Mouse (Mus musculus): ENCODE measurements around the gene Cemip2. TPM values are rescaled to one million over a fixed set of nuclear protein-coding genes. Genes with fewer than 3 reads are reported as not detected.

Gene Cemip2
- polyA plus RNA-seq, 1 experiment from 2014 or later = 38.5 TPM

DNA sequence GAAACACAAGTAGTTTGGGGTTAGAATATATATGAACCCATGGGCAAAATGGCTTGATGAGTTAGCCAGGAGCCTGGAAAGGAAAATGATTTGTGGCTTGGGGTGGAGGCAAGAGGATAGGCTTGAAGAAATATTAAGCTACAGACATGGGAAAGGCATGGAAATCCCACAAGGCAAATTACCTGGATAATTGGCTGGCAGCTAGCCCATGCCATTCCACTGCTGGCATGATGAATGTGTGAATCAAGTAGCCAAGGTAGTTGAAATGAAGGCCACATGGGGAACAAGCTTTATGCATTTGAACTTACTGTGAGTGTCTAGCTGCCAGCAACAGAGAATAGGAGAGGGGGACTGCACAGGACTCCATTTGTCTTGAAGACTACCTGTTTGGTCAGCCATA is 16.5 kb upstream of the Cemip2 start:
- ATAC-seq (ENCODE audit: low read depth) = no peak
- Histone ChIP-seq H3K4me3 (no peak overlapping the region), H3K4me1 (replicated peaks) (no peaks in the 10 kb centered on the region), H3K9me3 (no peaks in the 10 kb centered on the region), H3K9ac (no peak overlapping the region), H3K27ac (replicated peaks) (no peak overlapping the region), H3K27me3 (no peaks in the 10 kb centered on the region), H3K36me3 (no peaks in the 10 kb centered on the region), H3K4me2 (no peak overlapping the region)

DNA sequence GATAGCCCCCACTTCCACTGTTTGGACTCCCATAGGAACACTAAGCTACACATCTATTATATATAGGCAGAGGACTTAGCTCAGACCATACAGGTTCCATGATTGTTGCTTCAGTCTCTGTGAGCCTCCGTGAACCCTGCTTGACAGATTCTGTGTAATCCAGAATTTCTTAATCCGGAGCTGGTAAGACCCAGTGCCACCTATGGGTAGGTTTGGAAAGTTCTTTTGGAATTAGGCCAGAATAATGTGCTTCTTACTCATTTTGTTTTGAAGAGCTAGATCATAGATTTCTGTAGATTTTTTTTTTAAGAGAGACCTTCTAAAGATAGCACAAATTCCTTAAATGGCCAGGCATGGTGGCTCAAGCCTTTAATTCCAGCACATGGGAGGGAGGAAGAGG is 14.1 kb upstream of the Cemip2 start:
- no peak overlapping the region for H3K27ac ChIP-seq (replicated peaks)
- no peaks in the 10 kb centered on the region for H3K4me1 ChIP-seq (replicated peaks)
- no peaks in the 10 kb centered on the region for H3K36me3 ChIP-seq
- H3K9me3 ChIP-seq = no peaks in the 10 kb centered on the region
- ATAC-seq (ENCODE audit: low read depth) = no peak
- H3K27me3 ChIP-seq = no peaks in the 10 kb centered on the region
- 81% methylated on average over 2 of the region's 2 CpGs for WGBS
- no peak overlapping the region for H3K9ac ChIP-seq
- no peak overlapping the region for H3K4me3 ChIP-seq
- no peak overlapping the region for H3K4me2 ChIP-seq

DNA sequence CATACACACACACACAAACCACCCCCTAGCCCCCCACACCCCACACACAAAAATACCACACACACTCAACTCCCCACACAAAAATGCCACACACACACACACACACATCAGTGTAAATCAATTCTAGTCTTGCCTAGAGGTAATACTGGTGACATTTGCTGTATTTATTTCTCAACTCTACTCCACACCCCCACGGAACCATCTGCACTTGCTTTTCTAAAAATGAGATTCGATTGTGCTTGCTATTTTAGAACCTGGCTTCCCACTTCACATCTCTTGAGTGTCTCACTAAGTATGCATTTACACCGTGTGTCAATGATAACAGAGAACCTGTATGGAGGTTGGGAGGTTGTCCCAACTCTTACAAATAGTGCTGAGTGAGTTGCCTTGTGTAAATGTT is 13.4 kb upstream of the Cemip2 start:
- no peaks in the 10 kb centered on the region for H3K27me3 ChIP-seq
- H3K4me3 ChIP-seq = no peak overlapping the region
- 82% methylated on average over 3 of the region's 3 CpGs for WGBS
- no peak for ATAC-seq (ENCODE audit: low read depth)
- H3K9ac ChIP-seq = no peak overlapping the region
- H3K9me3 ChIP-seq = no peaks in the 10 kb centered on the region
- no peaks in the 10 kb centered on the region for H3K36me3 ChIP-seq
- no peak overlapping the region for H3K27ac ChIP-seq (replicated peaks)
- no peak overlapping the region for H3K4me2 ChIP-seq
- no peaks in the 10 kb centered on the region for H3K4me1 ChIP-seq (replicated peaks)

DNA sequence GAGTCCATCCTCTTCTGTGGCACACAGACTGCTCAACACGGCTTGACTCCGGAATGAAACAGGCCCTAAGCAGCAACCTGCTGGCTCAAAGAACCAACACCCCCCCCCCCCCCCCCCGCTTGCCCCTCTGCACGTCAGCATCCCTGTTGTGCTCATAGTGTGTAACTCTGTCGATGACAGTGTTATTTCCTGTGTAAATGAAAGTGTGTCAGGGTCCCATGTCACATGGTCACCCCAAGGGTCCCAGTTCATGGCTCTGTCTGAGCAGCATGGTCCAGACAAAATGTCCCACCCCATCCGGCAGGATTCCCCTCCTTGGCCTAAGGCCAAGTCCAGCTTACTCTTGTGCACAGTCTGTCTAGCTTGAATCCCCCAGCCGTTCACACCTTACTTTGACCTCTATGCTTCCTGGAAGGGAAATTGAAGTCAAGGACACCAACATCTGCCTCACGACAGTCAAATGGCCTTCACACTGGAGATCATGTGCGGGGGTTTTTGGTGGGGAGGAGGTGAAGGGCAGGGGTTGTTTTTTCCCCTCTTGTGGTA is 10.6 kb upstream of the Cemip2 start:
- no peaks in the 10 kb centered on the region for H3K36me3 ChIP-seq
- H3K4me3 ChIP-seq = no peak overlapping the region
- H3K4me1 ChIP-seq (replicated peaks) = no peaks in the 10 kb centered on the region
- no peaks in the 10 kb centered on the region for H3K27me3 ChIP-seq
- H3K9ac ChIP-seq = no peak overlapping the region
- H3K4me2 ChIP-seq = no peak overlapping the region
- H3K9me3 ChIP-seq = no peaks in the 10 kb centered on the region
- H3K27ac ChIP-seq (replicated peaks) = no peak overlapping the region
- no peak for ATAC-seq (ENCODE audit: low read depth)
- 75% methylated on average over 9 of the region's 9 CpGs for WGBS

DNA sequence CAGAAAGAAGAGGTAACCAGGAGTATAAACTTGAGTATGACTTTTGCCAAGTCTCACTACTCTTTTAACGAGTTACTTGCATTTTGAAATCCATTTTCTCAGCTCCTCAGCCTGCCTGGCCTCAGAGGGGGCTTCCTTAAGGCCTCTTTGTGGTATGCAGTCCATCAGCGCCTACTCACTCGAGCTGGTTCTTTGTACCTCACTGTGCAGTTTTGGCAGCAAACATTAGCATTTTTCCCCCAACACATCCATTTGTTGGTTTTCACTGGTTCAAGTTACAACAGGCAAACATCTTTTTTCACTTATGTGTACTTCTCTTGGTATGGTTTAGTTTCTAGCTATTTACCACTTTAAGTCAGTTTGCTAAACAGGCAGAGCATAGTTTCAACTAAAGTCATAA is 8.3 kb upstream of the Cemip2 start:
- no peak overlapping the region for H3K4me3 ChIP-seq
- H3K4me1 ChIP-seq (replicated peaks) = no peaks in the 10 kb centered on the region
- 78% methylated on average over 3 of the region's 3 CpGs for WGBS
- no peaks in the 10 kb centered on the region for H3K27me3 ChIP-seq
- H3K27ac ChIP-seq (replicated peaks) = no peak overlapping the region
- H3K9ac ChIP-seq = no peak overlapping the region
- no peak overlapping the region for H3K4me2 ChIP-seq
- no peak for ATAC-seq (ENCODE audit: low read depth)
- H3K36me3 ChIP-seq = no peaks in the 10 kb centered on the region
- H3K9me3 ChIP-seq = no peaks in the 10 kb centered on the region

DNA sequence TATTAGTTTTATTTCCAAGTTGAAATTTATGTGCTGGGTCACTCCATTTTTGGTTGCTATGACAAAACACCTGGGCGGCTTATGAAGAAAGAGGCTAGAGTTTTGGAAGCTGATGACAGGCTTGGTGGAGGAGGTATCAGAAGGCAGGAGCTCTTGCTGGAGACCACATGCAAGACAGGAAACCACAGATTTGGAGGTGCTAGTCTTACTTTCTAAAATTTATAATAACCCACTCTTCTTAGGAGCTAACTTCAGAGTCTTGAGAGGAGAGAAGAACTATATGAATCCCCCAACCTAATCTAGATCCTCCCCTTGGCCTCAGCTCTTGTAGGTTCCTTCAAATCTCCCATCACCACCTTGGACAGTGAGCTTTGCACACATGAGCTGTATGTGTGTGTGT is 6.6 kb upstream of the Cemip2 start:
- H3K4me3 ChIP-seq = no peak overlapping the region
- no peak overlapping the region for H3K9ac ChIP-seq
- no peak overlapping the region for H3K4me2 ChIP-seq
- ATAC-seq (ENCODE audit: low read depth) = no peak
- H3K27me3 ChIP-seq = no peaks in the 10 kb centered on the region
- WGBS = 93% methylated on average over 1 of the region's 1 CpGs
- H3K27ac ChIP-seq (replicated peaks) = no peak overlapping the region
- no peaks in the 10 kb centered on the region for H3K9me3 ChIP-seq
- no peaks in the 10 kb centered on the region for H3K36me3 ChIP-seq
- no peaks in the 10 kb centered on the region for H3K4me1 ChIP-seq (replicated peaks)

DNA sequence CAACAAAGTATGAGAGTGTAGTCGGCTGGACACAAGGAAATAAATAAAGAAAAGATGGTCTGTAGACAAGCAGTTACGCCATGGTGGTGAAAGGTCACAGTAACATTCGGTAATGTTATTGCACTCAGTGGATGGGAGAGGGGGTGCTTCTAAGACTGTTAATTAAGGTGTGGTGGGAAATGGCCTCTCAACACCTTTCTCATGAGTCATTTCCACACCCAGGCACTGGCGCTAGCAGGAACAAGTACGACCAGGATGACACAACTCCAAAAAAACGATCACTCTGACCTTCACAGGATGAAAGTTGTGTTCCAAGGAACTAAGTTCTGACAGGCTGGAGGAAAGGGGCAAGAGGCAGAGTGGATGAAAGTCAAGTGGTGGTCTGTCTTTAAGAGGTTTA is 4.5 kb upstream of the Cemip2 start:
- Histone ChIP-seq H3K27me3 (no peaks in the 10 kb centered on the region), H3K36me3 (no peaks in the 10 kb centered on the region), H3K27ac (replicated peaks) (no peak overlapping the region), H3K4me1 (replicated peaks) (peaks cover 6% of the 10 kb centered on the region), H3K9ac (no peak overlapping the region), H3K9me3 (no peaks in the 10 kb centered on the region), H3K4me3 (no peak overlapping the region), H3K4me2 (no peak overlapping the region)
- no peak for ATAC-seq (ENCODE audit: low read depth)
- WGBS = 71% methylated on average over 6 of the region's 6 CpGs

DNA sequence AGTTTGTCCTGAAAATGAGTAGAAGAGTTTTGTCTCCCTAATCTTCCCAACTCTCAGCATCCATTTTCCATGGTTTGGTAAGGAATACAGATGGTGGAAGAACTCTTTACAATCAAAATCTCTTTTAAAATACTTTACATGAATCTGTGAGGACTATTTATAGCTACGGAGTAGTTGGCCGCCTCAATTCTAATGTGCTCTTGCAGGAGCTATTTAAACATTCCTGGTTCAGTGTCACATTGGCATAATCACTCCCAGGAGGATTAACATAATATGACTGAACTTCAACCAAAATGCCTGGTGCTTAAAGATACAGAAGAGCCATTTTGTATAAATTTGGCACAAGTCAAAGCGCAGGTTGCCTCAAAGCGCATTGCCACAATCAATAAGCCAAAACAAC is 2.5 kb upstream of the Cemip2 start:
- H3K27me3 ChIP-seq = no peaks in the 10 kb centered on the region
- no peak overlapping the region for H3K4me3 ChIP-seq
- WGBS = 70% methylated on average over 4 of the region's 4 CpGs
- H3K9me3 ChIP-seq = no peaks in the 10 kb centered on the region
- H3K36me3 ChIP-seq = no peaks in the 10 kb centered on the region
- no peak overlapping the region for H3K27ac ChIP-seq (replicated peaks)
- H3K4me1 ChIP-seq (replicated peaks) = peaks cover 24% of the 10 kb centered on the region
- H3K9ac ChIP-seq = no peak overlapping the region
- H3K4me2 ChIP-seq = no peak overlapping the region
- no peak for ATAC-seq (ENCODE audit: low read depth)

DNA sequence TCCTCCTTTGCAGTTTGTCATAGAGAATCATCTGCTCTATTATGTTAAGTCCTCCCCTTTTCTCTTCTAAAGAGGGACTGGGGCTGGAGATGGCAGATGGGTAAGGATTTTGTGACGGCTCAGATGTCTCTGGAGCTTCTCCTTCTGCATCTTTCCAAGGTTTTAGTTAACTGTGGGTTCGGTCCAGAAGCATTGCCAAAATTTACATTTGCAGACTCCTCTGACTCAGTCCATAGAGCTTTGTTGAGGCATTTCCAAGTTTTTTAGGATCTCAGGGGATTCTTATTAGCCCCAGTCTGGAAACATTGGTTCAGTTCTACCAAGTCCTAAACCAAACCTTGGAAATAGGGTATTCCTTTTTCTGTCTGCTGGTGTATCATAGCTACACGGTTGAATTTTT is 1.5 kb upstream of the Cemip2 start:
- Histone ChIP-seq H3K27me3 (no peaks in the 10 kb centered on the region), H3K4me3 (no peak overlapping the region), H3K9me3 (no peaks in the 10 kb centered on the region), H3K27ac (replicated peaks) (no peak overlapping the region), H3K4me1 (replicated peaks) (peaks cover 34% of the 10 kb centered on the region), H3K36me3 (no peaks in the 10 kb centered on the region), H3K4me2 (no peak overlapping the region), H3K9ac (no peak overlapping the region)
- no peak for ATAC-seq (ENCODE audit: low read depth)
- 69% methylated on average over 3 of the region's 3 CpGs for WGBS

DNA sequence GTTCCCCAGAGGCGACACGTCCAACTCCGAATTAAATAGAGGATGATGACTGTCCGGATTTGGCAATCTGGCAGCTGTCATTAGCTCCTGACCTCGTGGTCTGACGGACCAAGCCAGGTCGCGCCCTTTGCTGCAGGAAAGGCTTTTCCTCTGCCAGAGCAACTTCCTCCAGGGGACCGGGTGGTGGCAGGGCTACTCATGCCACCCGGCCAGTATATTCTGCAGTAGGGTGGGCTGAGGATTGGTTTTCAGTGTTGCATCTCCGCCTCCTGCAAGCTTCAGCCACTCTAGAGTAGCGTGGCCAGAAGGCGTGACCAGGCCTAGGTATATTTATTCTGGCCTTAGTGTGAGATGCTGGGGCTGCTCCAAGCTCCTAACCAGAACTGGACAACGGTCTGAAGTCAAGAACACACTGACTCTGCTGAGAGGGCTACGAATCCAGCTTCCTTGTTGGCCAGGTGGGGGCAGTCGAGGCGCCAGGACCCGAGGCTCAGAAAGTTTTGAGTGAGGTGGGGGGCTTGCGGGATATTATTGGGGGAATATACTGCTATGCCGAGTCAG is 891 bp upstream of the Cemip2 start:
- no peak overlapping the region for H3K9ac ChIP-seq
- H3K9me3 ChIP-seq = no peaks in the 10 kb centered on the region
- peaks cover 40% of the 10 kb centered on the region for H3K4me1 ChIP-seq (replicated peaks)
- H3K4me2 ChIP-seq = peak overlapping the region; percentile 86
- ATAC-seq (ENCODE audit: low read depth) = peak; percentile 3; the same call in 1 of the 2 replicates
- no peaks in the 10 kb centered on the region for H3K36me3 ChIP-seq
- no peak overlapping the region for H3K4me3 ChIP-seq
- 28% methylated on average over 20 of the region's 20 CpGs for WGBS
- no peak overlapping the region for H3K27ac ChIP-seq (replicated peaks)
- no peaks in the 10 kb centered on the region for H3K27me3 ChIP-seq

DNA sequence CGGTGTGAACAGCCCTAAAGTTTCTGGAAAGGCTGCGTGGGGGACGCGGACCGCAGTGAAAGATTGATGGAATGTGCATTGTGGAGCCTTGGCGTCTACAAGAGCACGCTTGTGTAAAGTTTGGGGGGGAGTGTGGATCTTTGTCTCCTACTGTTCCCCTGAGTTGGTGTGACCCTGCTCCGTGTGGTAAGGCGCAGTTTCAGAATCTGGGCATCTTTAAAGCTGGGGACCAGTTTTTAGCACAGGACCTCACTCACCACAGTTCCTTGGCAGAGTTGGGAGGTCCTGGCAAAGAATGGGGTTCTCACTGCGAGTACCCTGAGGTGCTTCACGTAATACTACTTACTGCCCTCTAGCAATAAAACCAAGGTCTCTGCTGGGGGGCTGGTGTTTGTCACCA is 964 bp downstream of the Cemip2 start:
- WGBS = 0% methylated on average over 11 of the region's 11 CpGs
- no peak for ATAC-seq (ENCODE audit: low read depth)
- Histone ChIP-seq H3K9ac (peak overlapping the region; percentile 95), H3K27me3 (no peaks in the 10 kb centered on the region), H3K4me2 (peak overlapping the region; percentile 86), H3K36me3 (no peaks in the 10 kb centered on the region), H3K4me1 (replicated peaks) (peaks cover 57% of the 10 kb centered on the region), H3K9me3 (no peaks in the 10 kb centered on the region), H3K4me3 (peak overlapping the region; percentile 96), H3K27ac (replicated peaks) (peak overlapping the region; percentile 97)

DNA sequence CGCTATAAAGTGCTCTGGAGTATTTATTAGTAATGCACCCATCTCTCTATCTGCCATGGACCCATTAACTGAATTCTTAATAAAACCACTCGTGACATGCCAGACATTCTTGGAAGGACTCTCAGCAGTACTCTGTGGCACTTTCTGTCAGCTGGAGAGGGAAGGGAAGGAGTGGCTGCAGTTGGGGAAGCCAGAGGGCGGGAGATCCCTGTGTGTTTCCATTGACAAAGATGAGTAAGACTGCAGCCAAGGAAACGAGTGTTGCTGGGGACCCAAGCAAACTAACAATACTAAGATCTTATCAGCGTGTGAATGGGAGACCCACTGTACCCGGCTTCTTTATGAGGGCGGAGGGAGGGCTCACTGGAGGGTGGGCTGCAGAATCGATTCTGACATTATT is 2.5 kb downstream of the Cemip2 start:
- H3K36me3 ChIP-seq = no peaks in the 10 kb centered on the region
- no peak for ATAC-seq (ENCODE audit: low read depth)
- H3K27me3 ChIP-seq = no peaks in the 10 kb centered on the region
- peak overlapping the region; percentile 86 for H3K4me2 ChIP-seq
- peaks cover 72% of the 10 kb centered on the region for H3K4me1 ChIP-seq (replicated peaks)
- peak overlapping the region; percentile 95 for H3K9ac ChIP-seq
- H3K4me3 ChIP-seq = peak overlapping the region; percentile 96
- H3K9me3 ChIP-seq = no peaks in the 10 kb centered on the region
- peak overlapping the region; percentile 97 for H3K27ac ChIP-seq (replicated peaks)
- WGBS = 15% methylated on average over 8 of the region's 8 CpGs

DNA sequence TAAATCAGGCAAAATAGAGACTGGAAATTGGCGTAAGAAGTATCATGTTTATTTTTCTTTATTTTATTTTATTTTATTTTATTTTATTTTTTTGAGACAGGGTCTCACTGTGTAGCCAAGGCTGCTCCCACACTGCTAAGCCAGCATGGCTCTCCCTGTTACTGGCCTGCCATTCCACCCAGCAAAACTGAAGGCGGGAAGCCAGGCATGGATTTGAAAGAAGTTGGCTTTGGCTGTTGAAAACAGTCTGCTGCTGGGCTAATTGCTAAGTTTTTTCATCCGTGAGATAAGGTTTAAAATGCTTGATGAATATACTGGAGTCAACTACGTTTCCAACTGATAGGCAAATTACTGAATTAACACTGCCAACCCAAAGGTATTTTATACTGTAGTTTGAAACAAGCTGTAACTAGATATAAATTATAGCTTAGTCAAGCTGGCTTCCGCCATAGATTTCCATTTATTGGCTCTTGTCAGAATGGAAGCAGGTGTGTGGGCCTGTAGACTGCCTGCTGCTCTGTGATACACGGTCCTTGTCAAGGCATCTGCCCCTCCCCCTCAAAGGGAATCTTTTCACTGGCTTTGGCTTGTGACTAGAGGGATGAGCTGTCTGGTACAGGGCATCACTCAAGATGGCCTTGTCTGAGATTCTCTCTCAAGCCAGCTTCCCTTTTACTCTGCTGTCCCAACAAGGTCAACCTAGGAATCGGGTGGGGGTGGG is 3.1 kb downstream of the Cemip2 start:
- Histone ChIP-seq H3K4me1 (replicated peaks) (peaks cover 78% of the 10 kb centered on the region), H3K27ac (replicated peaks) (peak overlapping the region; percentile 97), H3K4me2 (peak overlapping the region; percentile 86), H3K9me3 (no peaks in the 10 kb centered on the region), H3K27me3 (no peaks in the 10 kb centered on the region), H3K4me3 (peak overlapping the region; percentile 96), H3K9ac (peak overlapping the region; percentile 95), H3K36me3 (no peaks in the 10 kb centered on the region)
- ATAC-seq (ENCODE audit: low read depth) = peak; percentile 44
- whole genome bisulfite sequencing = 25% methylated on average over 7 of the region's 7 CpGs

Data from neural tube, embryonic 13.5 days (tissue).